Mouse (Mus musculus): ENCODE results near the gene Ddi2. TPM values are rescaled to one million over a fixed set of nuclear protein-coding genes. Genes with fewer than 3 reads are reported as not detected.
A peak's percentile ranks its signal among the peaks of the same experiment; 100 is the strongest.

Ddi2 gene
- total RNA-seq, 2 experiments from 2014 or later = 18.7 to 23.7 TPM

GRCm38 (mm10) chr4:141658846-141659484, 64.3 kb downstream of the Ddi2 start:
- no peak for ATAC-seq (replicated peaks; ENCODE audit: poor library complexity)

- no peak for ATAC-seq (replicated peaks; ENCODE audit: poor library complexity)
Measured at GRCm38 (mm10) chr4:141656932-141657331, 66.3 kb downstream of the Ddi2 start.

- ATAC-seq (replicated peaks; ENCODE audit: poor library complexity) = peak; percentile 90
Measured at GRCm38 (mm10) chr4:141655908-141656608, 67.2 kb downstream of the Ddi2 start.

GRCm38 (mm10) chr4:141654509-141654908, 68.7 kb downstream of the Ddi2 start:
- no peak for ATAC-seq (replicated peaks; ENCODE audit: poor library complexity)

- no peak for ATAC-seq (replicated peaks; ENCODE audit: poor library complexity)
Measured at GRCm38 (mm10) chr4:141653813-141654212, 69.4 kb downstream of the Ddi2 start.

- ATAC-seq (replicated peaks; ENCODE audit: poor library complexity) = peak; percentile 41
Measured at GRCm38 (mm10) chr4:141653044-141653443, 70.2 kb downstream of the Ddi2 start.

- no peak for ATAC-seq (replicated peaks; ENCODE audit: poor library complexity)
Measured at GRCm38 (mm10) chr4:141651944-141652343, 71.3 kb downstream of the Ddi2 start.

GRCm38 (mm10) chr4:141651286-141651685, 71.9 kb downstream of the Ddi2 start:
- ATAC-seq (replicated peaks; ENCODE audit: poor library complexity) = no peak

GRCm38 (mm10) chr4:141649244-141649643, 74.0 kb downstream of the Ddi2 start:
- no peak for ATAC-seq (replicated peaks; ENCODE audit: poor library complexity)

- ATAC-seq (replicated peaks; ENCODE audit: poor library complexity) = no peak
Measured at GRCm38 (mm10) chr4:141648262-141648661, 75.0 kb downstream of the Ddi2 start.

GRCm38 (mm10) chr4:141647187-141647586, 76.0 kb downstream of the Ddi2 start:
- ATAC-seq (replicated peaks; ENCODE audit: poor library complexity) = no peak

GRCm38 (mm10) chr4:141645988-141646387, 77.2 kb downstream of the Ddi2 start:
- no peak; the same call in 1 of the 2 replicates for ATAC-seq (replicated peaks; ENCODE audit: poor library complexity)

GRCm38 (mm10) chr4:141643118-141643855, 79.9 kb downstream of the Ddi2 start:
- ATAC-seq (replicated peaks; ENCODE audit: poor library complexity) = no peak

- no peak for ATAC-seq (replicated peaks; ENCODE audit: poor library complexity)
Measured at GRCm38 (mm10) chr4:141641961-141642811, 81.0 kb downstream of the Ddi2 start.

GRCm38 (mm10) chr4:141641353-141641771, 81.9 kb downstream of the Ddi2 start:
- no peak for ATAC-seq (replicated peaks; ENCODE audit: poor library complexity)

GRCm38 (mm10) chr4:141639474-141639873, 83.7 kb downstream of the Ddi2 start:
- ATAC-seq (replicated peaks; ENCODE audit: poor library complexity) = no peak

- no peak for ATAC-seq (replicated peaks; ENCODE audit: poor library complexity)
Measured at GRCm38 (mm10) chr4:141636693-141637092, 86.5 kb downstream of the Ddi2 start.

GRCm38 (mm10) chr4:141635991-141636390, 87.2 kb downstream of the Ddi2 start:
- no peak for ATAC-seq (replicated peaks; ENCODE audit: poor library complexity)

GRCm38 (mm10) chr4:141632111-141632873, 90.9 kb downstream of the Ddi2 start:
- no peak for ATAC-seq (replicated peaks; ENCODE audit: poor library complexity)

- ATAC-seq (replicated peaks; ENCODE audit: poor library complexity) = no peak
Measured at GRCm38 (mm10) chr4:141631250-141631649, 92.0 kb downstream of the Ddi2 start.

Data from megakaryocyte progenitor cell, adult 5-6 weeks (primary cell).